ENCODE assay signal across 26 mouse cellular contexts in genomic region chr16:84151872-84152271, GRCm38 (mm10).
"Had no signal": no experiment of that assay in that cellular context is flagged by ENCODE, and none has a peak within 500 bp of the region (broad histone marks: within the 10 kb centered on the region; RNA-seq: fewer than 3 reads in every experiment).

No protein-coding gene starts in this region.

- H3K4me1 ChIP-seq: heart, embryonic 10.5 days; heart, embryonic 12.5 days; hindbrain, embryonic 10.5 days; hindbrain, embryonic 12.5 days; hindbrain, embryonic 15.5 days; intestine, embryonic 15.5 days; limb, embryonic 10.5 days; limb, embryonic 12.5 days; liver, embryonic 13.5 days; liver, embryonic 15.5 days had no signal

- H3K9ac ChIP-seq: heart, embryonic 12.5 days; hindbrain, embryonic 12.5 days; hindbrain, embryonic 15.5 days; intestine, embryonic 15.5 days; limb, embryonic 12.5 days; liver, embryonic 13.5 days; liver, embryonic 15.5 days had no signal

- H3K4me2 ChIP-seq: heart, embryonic 12.5 days; hindbrain, embryonic 12.5 days; hindbrain, embryonic 15.5 days; intestine, embryonic 15.5 days; limb, embryonic 12.5 days; liver, embryonic 11.5 days; liver, embryonic 13.5 days; liver, embryonic 15.5 days had no signal

- ATAC-seq: inflammation-experienced regulatory T-cells, adult 6 months; intestine, embryonic 15.5 days; intestine, postnatal 0 days had no signal

- H3K36me3 ChIP-seq: heart, embryonic 10.5 days; heart, embryonic 12.5 days; hindbrain, embryonic 10.5 days; hindbrain, embryonic 12.5 days; hindbrain, embryonic 15.5 days; intestine, embryonic 15.5 days; limb, embryonic 10.5 days; limb, embryonic 12.5 days; liver, embryonic 13.5 days; liver, embryonic 15.5 days had no signal

- H3K27me3 ChIP-seq: heart, embryonic 12.5 days; hindbrain, embryonic 12.5 days; hindbrain, embryonic 15.5 days; intestine, embryonic 15.5 days; limb, embryonic 12.5 days; liver, embryonic 13.5 days; liver, embryonic 15.5 days had no signal

- H3K4me3 ChIP-seq: gastrocnemius, adult 2 months; heart, embryonic 10.5 days; heart, embryonic 12.5 days; hindbrain, embryonic 10.5 days; hindbrain, embryonic 12.5 days; hindbrain, embryonic 15.5 days; intestine, embryonic 15.5 days; layer of hippocampus, adult 2 months; limb, embryonic 10.5 days; limb, embryonic 12.5 days; liver, embryonic 13.5 days; liver, embryonic 15.5 days had no signal

- DNase-seq: gastrocnemius, adult 2 months; gastrocnemius, postnatal 10 days; gastrocnemius, postnatal 25 days; heart, adult 18-20 months; heart, postnatal 10 days; heart, postnatal 4 days; kidney, adult 18-20 months; kidney, adult 8-10 months; kidney, postnatal 10 days; kidney, postnatal 25 days; kidney, postnatal 4 days; liver; liver, embryonic 13.5 days had no signal

- H3K9me3 ChIP-seq: heart, embryonic 10.5 days; hindbrain, embryonic 10.5 days; hindbrain, embryonic 12.5 days; hindbrain, embryonic 15.5 days; intestine, embryonic 15.5 days; limb, embryonic 10.5 days; liver, embryonic 13.5 days; liver, embryonic 15.5 days had no signal

- H3K27ac ChIP-seq: gastrocnemius, adult 2 months; heart, embryonic 10.5 days; hindbrain, embryonic 10.5 days; hindbrain, embryonic 12.5 days; hindbrain, embryonic 15.5 days; intestine, embryonic 15.5 days; layer of hippocampus, adult 2 months; limb, embryonic 10.5 days; limb, embryonic 12.5 days; liver, embryonic 13.5 days; liver, embryonic 15.5 days had no signal
